Mouse (Mus musculus) hindbrain, embryonic 16.5 days (tissue): Measurements from ENCODE around the gene Svs3b. TPM values are rescaled to one million over a fixed set of nuclear protein-coding genes. Genes with fewer than 3 reads are reported as not detected.
"Not testable (repeated sequence)": the region's sequence is repeated elsewhere in the genome, so short reads cannot be mapped to it uniquely, and the experiment has no call there.

Experiments
- ATAC-seq: fragments of 200-750 bp; cut with Nextera tagmentation; 2 replicates; pipeline ENCODE4 v1.8.0; 2017; ENCODE audit warnings: moderate TSS enrichment, moderate library complexity
- H3K27ac ChIP-seq: fragments of 300-500 bp; sonication (generic); 2 replicates; pipeline ENCODE4 v1.5.1; 2014; ENCODE audit warnings: low read depth, mild to moderate bottlenecking, control low read depth, low read length, moderate library complexity
- H3K27me3 ChIP-seq: fragments of 300-500 bp; sonication (generic); replicated peaks from 2 replicates; pipeline ENCODE4 v1.6.1; 2014; ENCODE audit warnings: low read length; ENCODE audit not compliant: control insufficient read depth, insufficient read depth
- H3K36me3 ChIP-seq: fragments of 300-500 bp; sonication (generic); 2 replicates; pipeline ENCODE4 v1.6.1; 2014; ENCODE audit warnings: mild to moderate bottlenecking, low read length, moderate library complexity, mixed read lengths; ENCODE audit not compliant: control insufficient read depth, insufficient read depth
- H3K4me1 ChIP-seq: fragments of 300-500 bp; sonication (generic); 2 replicates; pipeline ENCODE4 v1.6.1; 2014; ENCODE audit warnings: low read depth, low read length; ENCODE audit not compliant: control insufficient read depth, insufficient read depth
- H3K4me2 ChIP-seq: fragments of 300-500 bp; sonication (generic); 2 replicates; pipeline ENCODE4 v1.6.1; 2014; ENCODE audit warnings: mild to moderate bottlenecking, low read length, control low read depth, moderate library complexity
- H3K4me3 ChIP-seq: fragments of 300-500 bp; sonication (generic); 2 replicates; pipeline ENCODE4 v1.5.1; 2014; ENCODE audit warnings: mild to moderate bottlenecking, low read length, control low read depth, moderate library complexity
- H3K9ac ChIP-seq: fragments of 300-500 bp; sonication (generic); 2 replicates; pipeline ENCODE4 v1.6.1; 2014; ENCODE audit warnings: low read depth, mild to moderate bottlenecking, control low read depth, low read length, moderate library complexity
- H3K9me3 ChIP-seq: fragments of 300-500 bp; sonication (generic); 2 replicates; pipeline ENCODE4 v1.6.1; 2014; ENCODE audit warnings: mild to moderate bottlenecking, low read length, moderate library complexity; ENCODE audit not compliant: control insufficient read depth
- WGBS: fragments of 180-500 bp; shearing (Covaris S2); extraction: QIAGEN DNeasy Blood & Tissue Kit; methylation state at CpG from one replicate; pipeline ENCODE4 v1.1.7; 2014; 5-methylcytosine and 5-hydroxymethylcytosine counted together
- polyA plus RNA-seq: library from polyadenylated mRNA; unstranded; fragments of >200 nt; fragmentation: Nextera tagmentation; extraction: Ambion mirVana; gene quantifications from 2 replicates; pipeline ENCODE4 v1.2.1, GENCODE M21; 2015

Svs3b gene
- not detected in 2 replicates for polyA plus RNA-seq

- not testable (repeated sequence) for H3K27ac ChIP-seq, H3K9ac ChIP-seq, H3K4me3 ChIP-seq, H3K9me3 ChIP-seq, H3K4me1 ChIP-seq, H3K27me3 ChIP-seq, H3K4me2 ChIP-seq, ATAC-seq, H3K36me3 ChIP-seq
- 73% methylated on average over 1 of the region's 1 CpGs for WGBS
Observed at GRCm38 (mm10) chr2:164256540-164256939, at the start of gene Svs3b. Svs3b (minus strand) TSS chr2:164256640.

- ATAC-seq, H3K27ac ChIP-seq, H3K4me3 ChIP-seq, H3K9me3 ChIP-seq, H3K4me1 ChIP-seq, H3K27me3 ChIP-seq, H3K9ac ChIP-seq, H3K4me2 ChIP-seq, H3K36me3 ChIP-seq: not testable (repeated sequence)
- 67% methylated on average over 1 of the region's 1 CpGs for WGBS
Observed at GRCm38 (mm10) chr2:164288968-164289367, 32.5 kb upstream of the Svs3b start, which contains the start of gene Svs3a. Svs3a (plus strand) TSS chr2:164289268.

DNA sequence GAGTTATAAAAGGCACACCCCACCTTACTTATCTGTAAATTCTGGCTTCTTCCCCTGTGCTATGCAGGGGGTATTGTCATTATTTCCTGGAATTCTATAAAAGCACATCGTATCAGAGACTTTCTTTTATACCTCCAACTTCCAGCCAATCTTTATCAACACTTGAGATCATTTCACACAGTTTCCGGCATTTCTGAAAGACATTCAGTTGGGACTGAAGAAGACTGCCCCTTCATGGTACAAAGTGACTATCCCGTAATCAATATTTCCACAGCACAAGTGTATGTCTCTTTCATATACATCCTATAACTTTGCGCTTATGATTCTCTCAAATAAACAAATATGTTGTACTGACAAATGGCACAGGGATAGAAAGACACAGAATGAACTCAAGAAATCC lies 21.9 kb upstream of the Svs3b start, which contains the start of gene Svs4:
Gene Svs4 (minus strand): TSS at position 101 of the 400 bp plus-strand sequence.
- WGBS: 94% methylated on average over 4 of the region's 4 CpGs
- Histone ChIP-seq H3K36me3 (no peaks in the 10 kb centered on the region), H3K27me3 (no peaks in the 10 kb centered on the region), H3K4me2 (no peak within 1 kb of the TSS), H3K4me1 (no peaks in the 10 kb centered on the region), H3K9ac (no peak within 1 kb of the TSS), H3K4me3 (no peak within 1 kb of the TSS), H3K9me3 (no peaks in the 10 kb centered on the region), H3K27ac (no peak within 1 kb of the TSS)
- no peak for ATAC-seq

DNA sequence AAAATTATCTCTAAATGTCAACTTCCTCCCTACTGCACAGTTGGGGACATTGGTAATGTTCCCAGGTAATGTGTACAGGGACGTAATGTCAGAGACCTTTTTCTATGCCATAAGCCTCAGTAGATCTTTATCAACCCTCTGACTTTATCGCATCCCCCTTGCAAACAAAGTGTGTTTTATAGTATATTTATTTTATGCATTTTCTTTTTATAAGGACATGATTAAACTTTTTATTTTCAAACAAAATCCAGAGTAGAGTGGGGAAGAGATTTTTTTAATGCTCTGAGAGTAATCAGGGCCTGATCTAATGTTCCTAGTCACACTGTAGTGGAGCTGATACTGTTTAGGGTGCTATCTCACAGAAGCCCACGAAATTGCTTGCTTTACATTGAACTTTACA lies 18.1 kb downstream of the Svs3b start, which contains the start of gene Svs2:
Gene Svs2 (minus strand): TSS at position 101 of the 400 bp plus-strand sequence.
- Histone ChIP-seq H3K4me2 (no peak within 1 kb of the TSS), H3K9me3 (0 out of 2 replicates have a peak, but pooled peaks cover 2% of the 10 kb centered on the region), H3K4me3 (no peak within 1 kb of the TSS), H3K27me3 (no peaks in the 10 kb centered on the region), H3K36me3 (no peaks in the 10 kb centered on the region), H3K4me1 (no peaks in the 10 kb centered on the region), H3K9ac (no peak within 1 kb of the TSS), H3K27ac (no peak within 1 kb of the TSS)
- no peak for ATAC-seq
- WGBS: 90% methylated on average over 3 of the region's 3 CpGs

- Histone ChIP-seq H3K9me3 (no peaks in the 10 kb centered on the region), H3K36me3 (no peaks in the 10 kb centered on the region), H3K4me1 (no peaks in the 10 kb centered on the region), H3K9ac (no peak overlapping the region), H3K27ac (no peak overlapping the region), H3K27me3 (no peaks in the 10 kb centered on the region), H3K4me3 (no peak overlapping the region), H3K4me2 (no peak overlapping the region)
- no peak for ATAC-seq
- 89% methylated on average over 8 of the region's 8 CpGs for WGBS
Observed at GRCm38 (mm10) chr2:164232671-164233070, 23.8 kb downstream of the Svs3b start.

DNA sequence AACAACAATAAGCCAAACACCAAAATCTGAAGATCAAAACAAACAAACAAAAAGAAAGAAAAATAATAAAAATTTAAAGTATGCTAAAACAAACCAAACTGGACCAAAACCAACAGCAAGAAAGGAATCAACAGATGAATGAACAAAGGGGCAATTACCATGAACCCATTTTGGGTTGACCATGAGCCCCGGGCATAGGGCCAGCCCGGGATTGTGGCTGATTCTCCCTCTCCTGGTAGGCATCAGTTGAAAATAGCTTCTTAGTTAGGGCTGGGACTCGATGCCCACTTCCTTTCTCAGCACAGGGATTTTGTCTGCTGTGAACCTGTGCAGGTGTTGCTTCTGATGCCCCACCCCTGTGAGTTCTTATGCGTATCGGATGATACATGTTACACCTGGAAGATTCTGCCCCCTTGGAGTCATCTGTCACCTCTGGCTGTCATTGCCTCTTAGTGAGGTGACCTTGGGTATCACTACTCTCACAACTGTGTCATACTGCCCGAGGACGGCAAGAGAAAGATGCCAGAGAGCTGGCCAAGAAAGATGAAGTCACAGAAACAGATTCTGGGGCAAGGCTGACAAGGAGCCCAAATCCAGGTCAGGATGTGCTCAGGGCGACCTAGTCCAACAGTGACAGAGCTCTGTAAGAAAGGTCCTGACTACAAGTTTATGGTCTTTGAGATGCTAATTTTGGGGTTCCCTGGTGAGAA lies 27.9 kb downstream of the Svs3b start:
- Histone ChIP-seq H3K27me3 (no peaks in the 10 kb centered on the region), H3K9ac (no peak overlapping the region), H3K9me3 (no peaks in the 10 kb centered on the region), H3K4me1 (no peaks in the 10 kb centered on the region), H3K4me2 (no peak overlapping the region), H3K36me3 (no peaks in the 10 kb centered on the region), H3K4me3 (no peak overlapping the region), H3K27ac (no peak overlapping the region)
- WGBS: 77% methylated on average over 8 of the region's 8 CpGs
- no peak for ATAC-seq

- no peaks in the 10 kb centered on the region for H3K9me3 ChIP-seq
- no peaks in the 10 kb centered on the region for H3K4me1 ChIP-seq
- no peaks in the 10 kb centered on the region for H3K36me3 ChIP-seq
- no peak within 1 kb of the TSS for H3K4me3 ChIP-seq
- ATAC-seq: no peak
- H3K27me3 ChIP-seq: no peaks in the 10 kb centered on the region
- H3K27ac ChIP-seq: no peak within 1 kb of the TSS
- no peak within 1 kb of the TSS for H3K4me2 ChIP-seq
- no peak within 1 kb of the TSS for H3K9ac ChIP-seq
- 82% methylated on average over 11 of the region's 11 CpGs for WGBS
Observed at GRCm38 (mm10) chr2:164221522-164221921, 34.9 kb downstream of the Svs3b start, which contains the start of gene Wfdc15b. Wfdc15b (minus strand) TSS chr2:164221660.

GRCm38 (mm10) chr2:164219295-164219694 lies 37.1 kb downstream of the Svs3b start:
- Histone ChIP-seq H3K4me3 (no peak overlapping the region), H3K27me3 (no peaks in the 10 kb centered on the region), H3K4me1 (no peaks in the 10 kb centered on the region), H3K9ac (no peak overlapping the region), H3K9me3 (no peaks in the 10 kb centered on the region), H3K27ac (no peak overlapping the region), H3K36me3 (no peaks in the 10 kb centered on the region), H3K4me2 (no peak overlapping the region)
- no peak for ATAC-seq
- WGBS: 87% methylated on average over 9 of the region's 9 CpGs

DNA sequence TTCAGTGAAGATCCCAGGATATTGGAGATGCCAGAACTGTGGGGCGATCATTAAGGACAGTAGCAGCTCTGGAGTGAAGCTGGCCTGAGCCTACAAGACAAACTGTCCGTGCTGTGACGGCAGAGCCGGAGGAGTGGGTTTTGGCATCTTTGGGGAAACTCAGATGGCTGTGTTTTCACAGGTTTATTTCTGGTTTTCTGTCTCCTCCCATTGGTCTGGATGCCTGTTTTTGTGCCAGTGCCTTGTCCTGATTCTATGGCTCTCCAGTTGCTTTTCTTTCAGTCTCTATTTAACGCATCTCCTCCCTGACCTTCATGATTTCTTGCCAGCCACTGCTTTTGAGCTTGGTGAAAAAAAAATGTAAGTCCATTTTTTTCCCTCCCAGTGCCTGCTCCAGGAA lies 43.7 kb downstream of the Svs3b start:
- no peaks in the 10 kb centered on the region for H3K36me3 ChIP-seq
- no peaks in the 10 kb centered on the region for H3K9me3 ChIP-seq
- 83% methylated on average over 5 of the region's 5 CpGs for WGBS

More for the DNA sequence above, 43.7 kb downstream of the Svs3b start:
- Histone ChIP-seq H3K9ac (no peak overlapping the region), H3K4me2 (no peak overlapping the region), H3K27me3 (no peaks in the 10 kb centered on the region), H3K4me3 (no peak overlapping the region), H3K4me1 (no peaks in the 10 kb centered on the region), H3K27ac (no peak overlapping the region)
- no peak for ATAC-seq
